Mouse (Mus musculus): ENCODE measurements at regions not wholly inside any gene's neighbourhood (a gene's known extent, or its start where the extent isn't known, plus 50 kb on each side); places are given as distances from the start of the nearest gene placed in this dataset.

GRCm38 (mm10) chr9:50257162-50257561 is 87.6 kb downstream of the Rpl10-ps3 start:
- Histone ChIP-seq H3K9me3 (replicated peaks; ENCODE audit: control insufficient read depth, low read length) (no peaks in the 10 kb centered on the region), H3K4me3 (ENCODE audit: low read depth, low read length) (no peak overlapping the region), H3K27me3 (replicated peaks; ENCODE audit: control insufficient read depth, insufficient read depth, low read length) (no peaks in the 10 kb centered on the region), H3K36me3 (ENCODE audit: control insufficient read depth, insufficient read depth, low read length) (no peaks in the 10 kb centered on the region), H3K4me2 (ENCODE audit: low read length) (no peak overlapping the region), H3K27ac (ENCODE audit: low read depth, low read length) (no peak overlapping the region), H3K4me1 (ENCODE audit: control insufficient read depth, insufficient read depth, low read length) (no peaks in the 10 kb centered on the region), H3K9ac (ENCODE audit: low read length) (no peak overlapping the region)
- ATAC-seq (no peak), DNase-seq (ENCODE audit: low spot score) (no peak)
- 92% methylated on average over 3 of the region's 3 CpGs for WGBS

DNA sequence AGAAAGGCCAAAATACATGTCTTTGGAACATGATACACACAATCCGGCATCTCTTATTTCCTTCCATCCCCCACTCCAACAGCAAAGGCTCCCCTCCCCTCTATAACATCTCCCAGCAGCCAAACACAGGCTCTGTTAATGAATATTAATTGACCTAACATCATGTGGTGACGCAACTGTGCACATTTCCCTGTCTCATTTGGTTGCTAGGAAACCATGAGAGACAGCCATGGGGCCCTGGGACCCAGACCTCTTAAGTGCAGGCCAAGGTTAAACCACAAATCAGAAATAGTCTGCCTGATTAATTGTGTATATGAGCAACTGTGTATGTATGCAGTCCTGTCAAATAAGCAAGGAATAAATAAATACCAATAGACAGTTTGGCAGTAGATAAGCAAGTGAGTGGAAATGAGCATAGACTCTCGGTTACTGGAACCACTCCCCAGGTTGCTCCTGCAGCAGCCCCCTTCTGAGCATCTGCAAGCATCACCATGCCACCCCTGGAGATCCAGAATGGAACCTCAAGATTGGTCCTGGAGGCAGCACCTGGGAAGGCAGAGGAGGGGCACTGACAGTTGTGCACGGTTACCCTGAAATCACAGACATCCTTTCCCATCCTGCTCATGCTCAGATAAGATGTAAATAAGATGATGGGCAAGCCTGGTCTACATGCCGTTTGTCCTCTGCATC is 99.6 kb downstream of the Rpl10-ps3 start:
- peak; percentile 95 for DNase-seq (ENCODE audit: low spot score)
- Histone ChIP-seq H3K4me1 (ENCODE audit: control insufficient read depth, insufficient read depth, low read length) (peaks cover 28% of the 10 kb centered on the region), H3K4me2 (ENCODE audit: low read length) (no peak overlapping the region), H3K9ac (ENCODE audit: low read length) (no peak overlapping the region), H3K36me3 (ENCODE audit: control insufficient read depth, insufficient read depth, low read length) (no peaks in the 10 kb centered on the region), H3K9me3 (replicated peaks; ENCODE audit: control insufficient read depth, low read length) (no peaks in the 10 kb centered on the region), H3K27ac (ENCODE audit: low read depth, low read length) (peak overlapping the region; percentile 39; the same call in 1 of the 2 replicates), H3K4me3 (ENCODE audit: low read depth, low read length) (no peak overlapping the region), H3K27me3 (replicated peaks; ENCODE audit: control insufficient read depth, insufficient read depth, low read length) (no peaks in the 10 kb centered on the region)
- WGBS, result 27% methylated on average over 5 of the region's 5 CpGs
- ATAC-seq, result peak; percentile 93

- 13% methylated on average over 8 of the region's 8 CpGs for WGBS
- no peaks in the 10 kb centered on the region for H3K36me3 ChIP-seq (ENCODE audit: control insufficient read depth, insufficient read depth, low read length)
- DNase-seq (ENCODE audit: low spot score) (peak; percentile 77), ATAC-seq (peak; percentile 74)
- no peak overlapping the region for H3K9ac ChIP-seq (ENCODE audit: low read length)
- H3K27ac ChIP-seq (ENCODE audit: low read depth, low read length), result peak overlapping the region; percentile 49; the same call in 1 of the 2 replicates
- no peak overlapping the region for H3K4me3 ChIP-seq (ENCODE audit: low read depth, low read length)
- no peaks in the 10 kb centered on the region for H3K9me3 ChIP-seq (replicated peaks; ENCODE audit: control insufficient read depth, low read length)
- H3K27me3 ChIP-seq (replicated peaks; ENCODE audit: control insufficient read depth, insufficient read depth, low read length), result no peaks in the 10 kb centered on the region
- H3K4me1 ChIP-seq (ENCODE audit: control insufficient read depth, insufficient read depth, low read length), result peaks cover 32% of the 10 kb centered on the region
- H3K4me2 ChIP-seq (ENCODE audit: low read length), result no peak overlapping the region
These were observed 103.8 kb downstream of the Rpl10-ps3 start for GRCm38 (mm10) chr9:50240923-50241322.

- DNase-seq (ENCODE audit: low spot score) (peak; percentile 86), ATAC-seq (peak; percentile 80)
- 6% methylated on average over 1 of the region's 1 CpGs for WGBS
- Histone ChIP-seq H3K27ac (ENCODE audit: low read depth, low read length) (peak overlapping the region; percentile 36; the same call in 1 of the 2 replicates), H3K4me2 (ENCODE audit: low read length) (no peak overlapping the region), H3K4me1 (ENCODE audit: control insufficient read depth, insufficient read depth, low read length) (peaks cover 19% of the 10 kb centered on the region), H3K9me3 (replicated peaks; ENCODE audit: control insufficient read depth, low read length) (no peaks in the 10 kb centered on the region), H3K4me3 (ENCODE audit: low read depth, low read length) (no peak overlapping the region), H3K9ac (ENCODE audit: low read length) (no peak overlapping the region), H3K27me3 (replicated peaks; ENCODE audit: control insufficient read depth, insufficient read depth, low read length) (no peaks in the 10 kb centered on the region), H3K36me3 (ENCODE audit: control insufficient read depth, insufficient read depth, low read length) (no peaks in the 10 kb centered on the region)
These were observed 108.9 kb downstream of the Rpl10-ps3 start for GRCm38 (mm10) chr9:50235908-50236307.

- H3K27ac ChIP-seq (ENCODE audit: low read depth, low read length), result no peak overlapping the region
- no peaks in the 10 kb centered on the region for H3K9me3 ChIP-seq (replicated peaks; ENCODE audit: control insufficient read depth, low read length)
- no peak overlapping the region for H3K9ac ChIP-seq (ENCODE audit: low read length)
- H3K4me1 ChIP-seq (ENCODE audit: control insufficient read depth, insufficient read depth, low read length), result peaks cover 14% of the 10 kb centered on the region
- H3K27me3 ChIP-seq (replicated peaks; ENCODE audit: control insufficient read depth, insufficient read depth, low read length), result no peaks in the 10 kb centered on the region
- no peaks in the 10 kb centered on the region for H3K36me3 ChIP-seq (ENCODE audit: control insufficient read depth, insufficient read depth, low read length)
- no peak for ATAC-seq
- WGBS, result 73% methylated on average over 6 of the region's 6 CpGs
- DNase-seq (ENCODE audit: low spot score), result peak; percentile 27
- H3K4me3 ChIP-seq (ENCODE audit: low read depth, low read length), result no peak overlapping the region
- no peak overlapping the region for H3K4me2 ChIP-seq (ENCODE audit: low read length)
These were observed 110.1 kb downstream of the Rpl10-ps3 start for GRCm38 (mm10) chr9:50234655-50235054.

GRCm38 (mm10) chr9:50232958-50233510 is 111.7 kb downstream of the Rpl10-ps3 start:
- H3K9ac ChIP-seq (ENCODE audit: low read length), result no peak overlapping the region
- no peaks in the 10 kb centered on the region for H3K9me3 ChIP-seq (replicated peaks; ENCODE audit: control insufficient read depth, low read length)
- no peaks in the 10 kb centered on the region for H3K27me3 ChIP-seq (replicated peaks; ENCODE audit: control insufficient read depth, insufficient read depth, low read length)
- peaks cover 14% of the 10 kb centered on the region for H3K4me1 ChIP-seq (ENCODE audit: control insufficient read depth, insufficient read depth, low read length)
- H3K4me3 ChIP-seq (ENCODE audit: low read depth, low read length), result no peak overlapping the region
- 92% methylated on average over 4 of the region's 4 CpGs for WGBS
- no peak overlapping the region for H3K27ac ChIP-seq (ENCODE audit: low read depth, low read length)
- ATAC-seq (no peak), DNase-seq (ENCODE audit: low spot score) (no peak)
- H3K4me2 ChIP-seq (ENCODE audit: low read length), result no peak overlapping the region
- no peaks in the 10 kb centered on the region for H3K36me3 ChIP-seq (ENCODE audit: control insufficient read depth, insufficient read depth, low read length)

DNA sequence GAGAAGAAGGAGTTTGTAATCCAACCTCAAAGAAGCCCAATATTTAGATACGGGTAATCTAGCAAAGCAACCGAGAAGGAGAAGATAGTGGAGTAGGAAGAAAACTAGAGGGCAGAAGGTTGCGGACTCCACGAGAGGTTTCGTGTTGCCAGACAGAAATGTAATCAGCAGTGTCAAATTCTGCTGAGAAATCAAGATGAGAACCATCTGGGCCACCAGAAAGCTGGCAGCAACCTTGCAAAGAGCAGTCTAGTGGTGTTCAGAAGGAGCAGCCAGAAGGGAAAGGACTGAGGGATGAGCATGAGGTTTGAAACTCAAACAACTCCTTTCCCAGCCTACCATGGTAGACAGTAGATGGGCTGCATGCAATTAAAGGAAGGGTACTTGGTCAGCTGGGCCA is 134.3 kb downstream of the Rpl10-ps3 start:
- Histone ChIP-seq H3K4me1 (ENCODE audit: control insufficient read depth, insufficient read depth, low read length) (no peaks in the 10 kb centered on the region), H3K4me2 (ENCODE audit: low read length) (no peak overlapping the region)
- ATAC-seq, result no peak

DNA sequence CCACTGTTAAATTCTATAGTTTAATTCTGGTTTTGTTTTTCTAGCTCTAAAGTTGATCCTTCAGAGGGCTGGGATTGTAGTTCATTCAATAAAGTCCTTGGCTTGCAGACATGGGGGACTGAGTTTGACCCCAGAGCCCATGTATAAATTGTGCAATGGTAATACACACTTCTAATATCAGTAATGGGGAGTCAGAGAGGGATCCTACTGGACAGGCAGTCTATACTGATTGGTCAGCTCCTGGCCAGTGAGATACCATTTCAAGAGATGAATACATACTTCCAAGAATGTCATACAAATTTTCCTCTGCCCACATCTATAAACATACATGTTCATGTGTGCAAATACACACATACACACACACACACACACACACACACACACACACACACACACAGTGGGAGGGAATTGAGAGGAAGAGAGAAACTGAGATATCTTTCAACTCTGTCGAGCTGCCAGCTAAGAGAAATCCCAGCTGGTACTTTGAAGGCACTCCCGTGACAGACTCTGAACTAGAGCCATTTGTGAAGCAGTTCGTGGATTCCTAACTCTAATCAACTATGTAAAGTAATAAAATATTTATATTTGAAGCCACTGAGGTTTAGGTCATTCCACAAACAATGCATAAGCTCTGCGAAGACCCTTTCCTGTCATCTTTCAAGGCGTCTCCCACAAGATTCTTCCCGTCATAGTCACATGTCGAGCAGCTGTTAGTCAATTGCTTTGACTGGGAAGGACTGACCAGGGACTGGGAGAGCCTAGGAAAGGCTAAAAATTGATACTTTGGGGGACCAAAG is 145.1 kb downstream of the Rpl10-ps3 start:
- Histone ChIP-seq H3K9ac (ENCODE audit: low read length) (no peak overlapping the region), H3K27me3 (replicated peaks; ENCODE audit: control insufficient read depth, insufficient read depth, low read length) (no peaks in the 10 kb centered on the region), H3K4me1 (ENCODE audit: control insufficient read depth, insufficient read depth, low read length) (no peaks in the 10 kb centered on the region), H3K9me3 (replicated peaks; ENCODE audit: control insufficient read depth, low read length) (no peaks in the 10 kb centered on the region), H3K27ac (ENCODE audit: low read depth, low read length) (no peak overlapping the region), H3K4me3 (ENCODE audit: low read depth, low read length) (no peak overlapping the region), H3K4me2 (ENCODE audit: low read length) (no peak overlapping the region), H3K36me3 (ENCODE audit: control insufficient read depth, insufficient read depth, low read length) (no peaks in the 10 kb centered on the region)
- 88% methylated on average over 7 of the region's 7 CpGs for WGBS
- DNase-seq (ENCODE audit: low spot score) (peak; percentile 27), ATAC-seq (no peak)

More for the DNA sequence above, 134.3 kb downstream of the Rpl10-ps3 start:
- no peak overlapping the region for H3K4me3 ChIP-seq (ENCODE audit: low read depth, low read length)
- H3K9ac ChIP-seq (ENCODE audit: low read length), result no peak overlapping the region
- no peaks in the 10 kb centered on the region for H3K36me3 ChIP-seq (ENCODE audit: control insufficient read depth, insufficient read depth, low read length)
- WGBS, result 89% methylated on average over 5 of the region's 5 CpGs
- no peak for DNase-seq (ENCODE audit: low spot score)
- H3K9me3 ChIP-seq (replicated peaks; ENCODE audit: control insufficient read depth, low read length), result no peaks in the 10 kb centered on the region
- no peaks in the 10 kb centered on the region for H3K27me3 ChIP-seq (replicated peaks; ENCODE audit: control insufficient read depth, insufficient read depth, low read length)
- no peak overlapping the region for H3K27ac ChIP-seq (ENCODE audit: low read depth, low read length)
